Mouse (Mus musculus) neural tube, embryonic 11.5 days (tissue): ENCODE data around the gene Secisbp2l. TPM values are rescaled to one million over a fixed set of nuclear protein-coding genes. Genes with fewer than 3 reads are reported as not detected.

Experiments used
- ATAC-seq: fragments of 200-750 bp; cut with Nextera tagmentation; 2 replicates; pipeline ENCODE4 v1.8.0; 2017; ENCODE audit warnings: moderate number of reproducible peaks, mild to moderate bottlenecking, moderate TSS enrichment, moderate library complexity; ENCODE audit not compliant: insufficient read depth, low FRiP score, low TSS enrichment
- DNase-seq: peaks from one replicate; pipeline ENCODE4 v3.0.0-alpha.2; 2015; ENCODE audit warnings: low spot score
- H3K27ac ChIP-seq: fragments of 300-500 bp; sonication (generic); 2 replicates; pipeline ENCODE4 v1.5.1; 2014; ENCODE audit warnings: low read depth, mild to moderate bottlenecking, low read length
- H3K27me3 ChIP-seq: fragments of 300-500 bp; sonication (generic); 2 replicates; pipeline ENCODE4 v1.6.1; 2014; ENCODE audit warnings: mild to moderate bottlenecking, low read length, mixed read lengths; ENCODE audit not compliant: control insufficient read depth, insufficient read depth
- H3K36me3 ChIP-seq: fragments of 300-500 bp; sonication (generic); 2 replicates; pipeline ENCODE4 v1.6.1; 2014; ENCODE audit warnings: mild to moderate bottlenecking, low read length, moderate library complexity, mixed read lengths; ENCODE audit not compliant: control insufficient read depth, insufficient read depth
- H3K4me1 ChIP-seq: fragments of 300-500 bp; sonication (generic); 2 replicates; pipeline ENCODE4 v1.6.1; 2014; ENCODE audit warnings: low read length, mixed read lengths; ENCODE audit not compliant: control insufficient read depth, insufficient read depth
- H3K4me2 ChIP-seq: fragments of 300-500 bp; sonication (generic); 2 replicates; pipeline ENCODE4 v1.6.1; 2014; ENCODE audit warnings: low read depth, mild to moderate bottlenecking, moderate library complexity
- H3K4me3 ChIP-seq: fragments of 300-500 bp; sonication (generic); 2 replicates; pipeline ENCODE4 v1.5.1; 2014; ENCODE audit warnings: low read depth, low read length
- H3K9ac ChIP-seq: fragments of 300-500 bp; sonication (generic); 2 replicates; pipeline ENCODE4 v1.6.1; 2014; ENCODE audit warnings: mild to moderate bottlenecking, low read length
- H3K9me3 ChIP-seq: fragments of 300-500 bp; sonication (generic); 2 replicates; pipeline ENCODE4 v1.6.1; 2016; ENCODE audit warnings: low read length; ENCODE audit not compliant: control insufficient read depth
- WGBS: fragments of 180-500 bp; shearing (Covaris S2); extraction: QIAGEN DNeasy Blood & Tissue Kit; methylation state at CpG from one replicate; pipeline ENCODE4 v1.1.7; 2014; 5-methylcytosine and 5-hydroxymethylcytosine counted together
- polyA plus RNA-seq: library from polyadenylated mRNA; unstranded; fragments of >200 nt; fragmentation: Nextera tagmentation; extraction: Ambion mirVana; gene quantifications from 2 replicates; pipeline ENCODE4 v1.2.1, GENCODE M21; 2014

Gene Secisbp2l
- polyA plus RNA-seq, 1 experiment from 2014 or later: 30.3 TPM

- Histone ChIP-seq H3K27me3 (no peaks in the 10 kb centered on the region), H3K27ac (no peak overlapping the region)
These were observed 46.7 kb downstream of the Secisbp2l start for GRCm38 (mm10) chr2:125736025-125736343.

GRCm38 (mm10) chr2:125735333-125736024, 47.2 kb downstream of the Secisbp2l start:
- Histone ChIP-seq H3K4me1 (peaks cover 3% of the 10 kb centered on the region; the same call in 1 of the 2 replicates), H3K9me3 (no peaks in the 10 kb centered on the region), H3K36me3 (no peaks in the 10 kb centered on the region; the same call in 1 of the 2 replicates), H3K9ac (no peak overlapping the region), H3K27me3 (no peaks in the 10 kb centered on the region), H3K27ac (no peak overlapping the region), H3K4me2 (no peak overlapping the region), H3K4me3 (no peak overlapping the region)
- ATAC-seq (no peak), DNase-seq (no peak)
- 73% methylated on average over 2 of the region's 2 CpGs for WGBS

More at GRCm38 (mm10) chr2:125736025-125736343, 46.7 kb downstream of the Secisbp2l start:
- ATAC-seq: no peak
- Histone ChIP-seq H3K4me1 (peaks cover 3% of the 10 kb centered on the region; the same call in 1 of the 2 replicates), H3K9ac (no peak overlapping the region), H3K4me2 (no peak overlapping the region), H3K4me3 (no peak overlapping the region), H3K9me3 (no peaks in the 10 kb centered on the region), H3K36me3 (no peaks in the 10 kb centered on the region; the same call in 1 of the 2 replicates)
- DNase-seq: no peak

DNA sequence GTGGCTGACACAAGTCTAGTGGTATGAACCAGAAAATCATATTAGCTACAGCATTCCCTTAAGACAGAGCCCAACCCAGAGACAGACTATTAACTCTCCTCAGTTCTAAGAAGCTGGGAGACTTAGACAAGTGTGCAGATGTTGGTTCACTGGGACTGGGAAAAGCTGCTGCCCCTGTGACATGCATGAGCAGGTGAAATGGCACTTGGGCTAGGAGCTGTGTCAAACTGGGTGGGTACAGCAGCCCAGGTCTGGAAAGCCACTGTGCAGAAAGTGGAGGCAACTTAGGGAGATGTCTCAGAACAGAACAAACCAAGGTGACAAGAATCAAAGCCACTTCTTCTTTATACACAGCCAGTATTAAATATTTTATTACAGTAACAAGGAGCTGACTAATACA, 47.9 kb downstream of the Secisbp2l start:
- Histone ChIP-seq H3K9me3 (no peaks in the 10 kb centered on the region), H3K36me3 (no peaks in the 10 kb centered on the region; the same call in 1 of the 2 replicates), H3K27me3 (no peaks in the 10 kb centered on the region), H3K9ac (no peak overlapping the region), H3K4me2 (no peak overlapping the region), H3K27ac (no peak overlapping the region), H3K4me3 (no peak overlapping the region), H3K4me1 (peaks cover 3% of the 10 kb centered on the region; the same call in 1 of the 2 replicates)
- ATAC-seq (no peak), DNase-seq (no peak)

- no peaks in the 10 kb centered on the region for H3K27me3 ChIP-seq
- H3K9ac ChIP-seq: peak overlapping the region; percentile 86
- ATAC-seq: peak; percentile 95
- peak overlapping the region; percentile 94 for H3K27ac ChIP-seq
- H3K4me3 ChIP-seq: peak overlapping the region; percentile 38
- 6% methylated on average over 35 of the region's 35 CpGs for WGBS
- peak; percentile 98 for DNase-seq
- H3K4me2 ChIP-seq: peak overlapping the region; percentile 59
- H3K4me1 ChIP-seq: peaks cover 3% of the 10 kb centered on the region; the same call in 1 of the 2 replicates
- H3K36me3 ChIP-seq: no peaks in the 10 kb centered on the region
- H3K9me3 ChIP-seq: no peaks in the 10 kb centered on the region
These were observed 50.7 kb downstream of the Secisbp2l start for GRCm38 (mm10) chr2:125731763-125732560.

GRCm38 (mm10) chr2:125724546-125725114, 58.0 kb downstream of the Secisbp2l start:
- DNase-seq (peak; percentile 57), ATAC-seq (peak; percentile 56)
- Histone ChIP-seq H3K9ac (peak overlapping the region; percentile 54), H3K4me3 (peak overlapping the region; percentile 51), H3K36me3 (no peaks in the 10 kb centered on the region), H3K4me2 (peak overlapping the region; percentile 99), H3K27me3 (peaks cover 21% of the 10 kb centered on the region), H3K9me3 (no peaks in the 10 kb centered on the region), H3K4me1 (peaks cover 11% of the 10 kb centered on the region; the same call in 1 of the 2 replicates), H3K27ac (0 out of 2 replicates have a peak overlapping the region, but pooled peaks have one; percentile 34)
- 1% methylated on average over 16 of the region's 16 CpGs for whole genome bisulfite sequencing

- no peak for DNase-seq
- WGBS: 0% methylated on average over 15 of the region's 15 CpGs
- peaks cover 21% of the 10 kb centered on the region for H3K27me3 ChIP-seq
- peaks cover 11% of the 10 kb centered on the region; the same call in 1 of the 2 replicates for H3K4me1 ChIP-seq
- H3K27ac ChIP-seq: peak within 1 kb of the TSS; percentile 50; the same call in 1 of the 2 replicates
- H3K9ac ChIP-seq: peak within 1 kb of the TSS; percentile 64
- peak; percentile 86 for ATAC-seq
- H3K4me2 ChIP-seq: peak within 1 kb of the TSS; percentile 99
- H3K4me3 ChIP-seq: peak within 1 kb of the TSS; percentile 51
- H3K36me3 ChIP-seq: no peaks in the 10 kb centered on the region
- H3K9me3 ChIP-seq: no peaks in the 10 kb centered on the region
These were observed 58.6 kb downstream of the Secisbp2l start, which contains the start of gene Shc4 for GRCm38 (mm10) chr2:125724086-125724430. Gene Shc4, minus strand, starts transcription at chr2:125724148.

DNA sequence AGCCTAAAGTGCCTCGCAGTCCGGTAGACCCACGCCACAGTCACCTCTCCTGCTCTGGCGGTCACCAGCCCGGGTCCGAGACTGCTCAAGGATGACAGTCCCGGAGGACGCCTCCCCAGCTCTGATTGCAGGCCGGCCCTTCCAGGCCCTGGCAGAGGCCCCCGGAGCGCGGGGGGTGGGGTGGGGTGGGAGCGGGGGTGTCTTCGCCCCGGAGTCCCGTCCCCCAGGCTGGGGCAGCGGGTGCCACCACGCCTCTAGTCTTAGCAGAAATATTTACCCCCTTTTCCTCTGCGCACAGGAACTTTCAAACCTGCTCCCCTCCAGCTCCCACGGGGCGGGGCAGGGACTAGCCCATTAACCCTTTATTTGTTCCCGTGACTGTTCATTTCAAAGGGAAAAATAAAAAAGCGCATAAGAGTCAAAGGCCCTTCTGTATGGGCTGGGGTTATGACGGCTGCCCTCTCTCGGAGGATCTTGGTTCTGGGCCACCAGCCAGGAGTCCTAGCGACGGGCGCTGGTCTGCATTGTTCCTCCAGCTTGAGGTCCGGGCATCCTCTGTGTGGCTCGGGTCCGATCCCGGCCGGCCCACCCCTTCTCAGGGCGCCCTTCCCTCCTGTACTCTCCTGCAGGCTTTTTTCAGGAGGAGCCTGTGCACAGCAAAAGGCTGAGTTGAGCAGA, 59.1 kb downstream of the Secisbp2l start:
- peaks cover 21% of the 10 kb centered on the region for H3K27me3 ChIP-seq
- H3K27ac ChIP-seq: peak overlapping the region; percentile 50; the same call in 1 of the 2 replicates
- WGBS: under 1% methylated on average over 34 of the region's 34 CpGs
- peak overlapping the region; percentile 51 for H3K4me3 ChIP-seq
- DNase-seq: peak; percentile 72
- ATAC-seq: peak; percentile 83
- H3K9ac ChIP-seq: peak overlapping the region; percentile 64
- H3K9me3 ChIP-seq: no peaks in the 10 kb centered on the region
- peaks cover 11% of the 10 kb centered on the region; the same call in 1 of the 2 replicates for H3K4me1 ChIP-seq
- peak overlapping the region; percentile 99 for H3K4me2 ChIP-seq
- H3K36me3 ChIP-seq: no peaks in the 10 kb centered on the region

GRCm38 (mm10) chr2:125723086-125723407, 59.6 kb downstream of the Secisbp2l start:
- H3K4me1 ChIP-seq: peaks cover 11% of the 10 kb centered on the region; the same call in 1 of the 2 replicates
- H3K4me2 ChIP-seq: peak overlapping the region; percentile 99
- H3K9me3 ChIP-seq: no peaks in the 10 kb centered on the region
- peaks cover 21% of the 10 kb centered on the region for H3K27me3 ChIP-seq
- H3K36me3 ChIP-seq: no peaks in the 10 kb centered on the region
- H3K9ac ChIP-seq: peak overlapping the region; percentile 64
- DNase-seq (no peak), ATAC-seq (no peak)
- H3K4me3 ChIP-seq: peak overlapping the region; percentile 51
- WGBS: 2% methylated on average over 18 of the region's 18 CpGs
- no peak overlapping the region for H3K27ac ChIP-seq
